Mouse (Mus musculus) heart, postnatal 0 days (tissue): ENCODE measurements at regions not wholly inside any gene's neighbourhood (a gene's known extent, or its start where the extent isn't known, plus 50 kb on each side); places are given as distances from the start of the nearest gene placed in this dataset.

Experiments
- ATAC-seq: fragments of 200-750 bp; cut with Nextera tagmentation; 2 replicates; pipeline ENCODE4 v1.8.0; 2017; ENCODE audit warnings: low read depth, moderate number of reproducible peaks, moderate library complexity; ENCODE audit not compliant: insufficient read depth
- DNase-seq: peaks from one replicate; pipeline ENCODE4 v3.0.0-alpha.2; 2016; ENCODE audit warnings: low spot score
- H3K27ac ChIP-seq: fragments of 300-500 bp; sonication (generic); 2 replicates; pipeline ENCODE4 v1.5.1; 2014; ENCODE audit warnings: low read depth, mild to moderate bottlenecking
- H3K27me3 ChIP-seq: fragments of 300-500 bp; sonication (generic); 2 replicates; pipeline ENCODE4 v1.6.1; 2014; ENCODE audit warnings: low read length, mixed read lengths; ENCODE audit not compliant: control insufficient read depth, insufficient read depth
- H3K36me3 ChIP-seq: fragments of 300-500 bp; sonication (generic); replicated peaks from 2 replicates; pipeline ENCODE4 v1.6.1; 2014; ENCODE audit warnings: low read length, mixed read lengths; ENCODE audit not compliant: control insufficient read depth, insufficient read depth
- H3K4me1 ChIP-seq: fragments of 300-500 bp; sonication (generic); 2 replicates; pipeline ENCODE4 v1.6.1; 2014; ENCODE audit warnings: antibody characterized with exemption; ENCODE audit not compliant: control insufficient read depth, insufficient read depth
- H3K4me2 ChIP-seq: fragments of 300-500 bp; sonication (generic); 2 replicates; pipeline ENCODE4 v1.6.1; 2014; ENCODE audit warnings: low read depth, mild to moderate bottlenecking, low read length, moderate library complexity
- H3K4me3 ChIP-seq: fragments of 300-500 bp; sonication (generic); 2 replicates; pipeline ENCODE4 v1.5.1; 2014; ENCODE audit warnings: low read depth, low read length
- H3K9ac ChIP-seq: fragments of 300-500 bp; sonication (generic); replicated peaks from 2 replicates; pipeline ENCODE4 v1.6.1; 2014; ENCODE audit warnings: low read depth, low read length, mixed read lengths
- H3K9me3 ChIP-seq: fragments of 300-500 bp; sonication (generic); replicated peaks from 2 replicates; pipeline ENCODE4 v1.6.1; 2016; ENCODE audit warnings: low read length; ENCODE audit not compliant: control insufficient read depth
- CTCF ChIP-seq: IDR thresholded peaks from 2 replicates; pipeline ENCODE4 v1.5.1; 2016; ENCODE audit warnings: antibody characterized with exemption, control low read depth, low read depth
- EP300 ChIP-seq: IDR thresholded peaks from 2 replicates; pipeline ENCODE4 v1.6.1; 2016; ENCODE audit warnings: antibody characterized with exemption, low read depth
- WGBS: fragments of 180-500 bp; shearing (Covaris S2); extraction: QIAGEN DNeasy Blood & Tissue Kit; methylation state at CpG from one replicate; pipeline ENCODE4 v1.1.7; 2014; 5-methylcytosine and 5-hydroxymethylcytosine counted together

GRCm38 (mm10) chr6:6384971-6385370 lies 168.0 kb upstream of the Slc25a13 start:
- no peak for DNase-seq
- Histone ChIP-seq H3K36me3 (no peaks in the 10 kb centered on the region), H3K9ac (no peak overlapping the region), H3K9me3 (no peaks in the 10 kb centered on the region), H3K27me3 (no peaks in the 10 kb centered on the region), H3K4me2 (no peak overlapping the region), H3K4me1 (no peaks in the 10 kb centered on the region), H3K4me3 (no peak overlapping the region), H3K27ac (no peak overlapping the region)
- 81% methylated on average over 7 of the region's 7 CpGs for WGBS
- TF ChIP-seq EP300 (no peak), CTCF (no peak)
- ATAC-seq: no peak

GRCm38 (mm10) chr6:6384441-6384840 lies 167.5 kb upstream of the Slc25a13 start:
- Histone ChIP-seq H3K9me3 (no peaks in the 10 kb centered on the region), H3K4me1 (no peaks in the 10 kb centered on the region), H3K9ac (no peak overlapping the region), H3K4me3 (no peak overlapping the region), H3K27me3 (no peaks in the 10 kb centered on the region), H3K27ac (no peak overlapping the region), H3K4me2 (no peak overlapping the region), H3K36me3 (no peaks in the 10 kb centered on the region)
- no peak for DNase-seq
- ATAC-seq: no peak
- no peak for TF ChIP-seq EP300
- no peak for TF ChIP-seq CTCF
- 82% methylated on average over 6 of the region's 6 CpGs for WGBS

- no peaks in the 10 kb centered on the region for H3K36me3 ChIP-seq
Observed at GRCm38 (mm10) chr6:6372421-6372820, 155.4 kb upstream of the Slc25a13 start.

GRCm38 (mm10) chr6:6371444-6372093 lies 154.6 kb upstream of the Slc25a13 start:
- no peak overlapping the region for H3K27ac ChIP-seq
- H3K4me3 ChIP-seq: no peak overlapping the region
- H3K9ac ChIP-seq: no peak overlapping the region
- no peak overlapping the region for H3K4me2 ChIP-seq
- H3K36me3 ChIP-seq: no peaks in the 10 kb centered on the region
- DNase-seq: peak; percentile 86
- 27% methylated on average over 5 of the region's 5 CpGs for WGBS
- ATAC-seq: peak; percentile 98
- no peaks in the 10 kb centered on the region for H3K9me3 ChIP-seq
- H3K4me1 ChIP-seq: peaks cover 5% of the 10 kb centered on the region; the same call in 1 of the 2 replicates
- TF ChIP-seq CTCF (no peak), EP300 (peak; percentile 52; the same call in 1 of the 2 replicates)
- H3K27me3 ChIP-seq: no peaks in the 10 kb centered on the region

More at GRCm38 (mm10) chr6:6372421-6372820, 155.4 kb upstream of the Slc25a13 start:
- Histone ChIP-seq H3K4me2 (no peak overlapping the region), H3K27me3 (no peaks in the 10 kb centered on the region), H3K9me3 (no peaks in the 10 kb centered on the region), H3K27ac (no peak overlapping the region), H3K4me1 (peaks cover 5% of the 10 kb centered on the region; the same call in 1 of the 2 replicates), H3K9ac (no peak overlapping the region), H3K4me3 (no peak overlapping the region)
- WGBS: 72% methylated on average over 3 of the region's 3 CpGs
- ATAC-seq (no peak), DNase-seq (no peak)
- TF ChIP-seq EP300 (no peak), CTCF (no peak)

- no peak for ATAC-seq
- 40% methylated on average over 4 of the region's 4 CpGs for WGBS
- TF ChIP-seq CTCF (no peak), EP300 (no peak)
Observed at GRCm38 (mm10) chr6:6364037-6364436, 147.1 kb upstream of the Slc25a13 start.

More at GRCm38 (mm10) chr6:6364037-6364436, 147.1 kb upstream of the Slc25a13 start:
- Histone ChIP-seq H3K4me2 (no peak overlapping the region), H3K27me3 (no peaks in the 10 kb centered on the region), H3K36me3 (no peaks in the 10 kb centered on the region), H3K4me3 (no peak overlapping the region), H3K9me3 (no peaks in the 10 kb centered on the region), H3K9ac (no peak overlapping the region), H3K27ac (no peak overlapping the region), H3K4me1 (peaks cover 3% of the 10 kb centered on the region; the same call in 1 of the 2 replicates)
- no peak for DNase-seq
